Mouse (Mus musculus): ENCODE measurements at regions not wholly inside any gene's neighbourhood (a gene's known extent, or its start where the extent isn't known, plus 50 kb on each side); places are given as distances from the start of the nearest gene placed in this dataset.

DNA sequence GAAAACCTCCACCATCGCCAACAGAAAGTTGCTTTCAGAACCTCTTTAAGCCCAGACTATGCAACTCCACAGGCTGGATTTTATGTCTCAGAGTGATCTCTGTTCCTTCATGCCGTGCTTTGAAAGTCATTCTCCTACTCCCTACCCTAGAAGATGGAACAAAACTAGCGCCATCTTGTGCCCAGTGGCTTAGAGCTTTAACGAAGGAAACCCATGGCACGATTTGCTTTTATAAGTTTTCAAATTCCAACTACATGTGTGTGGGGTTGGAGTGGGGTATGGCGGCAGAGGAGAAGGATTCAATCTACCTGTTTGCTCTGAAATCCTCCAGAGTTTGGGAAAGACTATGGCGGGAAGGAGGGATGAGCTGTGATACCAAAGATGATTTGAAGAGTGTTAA is 118.7 kb upstream of the Tmem45b start:
- H3K4me3 ChIP-seq (ENCODE audit: low read depth, low read length), result no peak overlapping the region
- H3K4me1 ChIP-seq (ENCODE audit: control insufficient read depth, insufficient read depth, low read length), result no peaks in the 10 kb centered on the region
- no peak overlapping the region for H3K9ac ChIP-seq (ENCODE audit: low read depth, low read length)
- H3K9me3 ChIP-seq (ENCODE audit: control insufficient read depth, low read length), result no peaks in the 10 kb centered on the region
- ATAC-seq (ENCODE audit: low read depth), result no peak
- 80% methylated on average over 7 of the region's 7 CpGs for WGBS
- DNase-seq (ENCODE audit: low spot score), result no peak
- H3K4me2 ChIP-seq (ENCODE audit: low read depth, low read length), result no peak overlapping the region
- no peak overlapping the region for H3K27ac ChIP-seq (replicated peaks; ENCODE audit: low read depth, low read length)
- H3K36me3 ChIP-seq (ENCODE audit: control insufficient read depth, insufficient read depth, low read length), result no peaks in the 10 kb centered on the region
- H3K27me3 ChIP-seq (replicated peaks; ENCODE audit: control insufficient read depth, insufficient read depth, low read length), result no peaks in the 10 kb centered on the region

DNA sequence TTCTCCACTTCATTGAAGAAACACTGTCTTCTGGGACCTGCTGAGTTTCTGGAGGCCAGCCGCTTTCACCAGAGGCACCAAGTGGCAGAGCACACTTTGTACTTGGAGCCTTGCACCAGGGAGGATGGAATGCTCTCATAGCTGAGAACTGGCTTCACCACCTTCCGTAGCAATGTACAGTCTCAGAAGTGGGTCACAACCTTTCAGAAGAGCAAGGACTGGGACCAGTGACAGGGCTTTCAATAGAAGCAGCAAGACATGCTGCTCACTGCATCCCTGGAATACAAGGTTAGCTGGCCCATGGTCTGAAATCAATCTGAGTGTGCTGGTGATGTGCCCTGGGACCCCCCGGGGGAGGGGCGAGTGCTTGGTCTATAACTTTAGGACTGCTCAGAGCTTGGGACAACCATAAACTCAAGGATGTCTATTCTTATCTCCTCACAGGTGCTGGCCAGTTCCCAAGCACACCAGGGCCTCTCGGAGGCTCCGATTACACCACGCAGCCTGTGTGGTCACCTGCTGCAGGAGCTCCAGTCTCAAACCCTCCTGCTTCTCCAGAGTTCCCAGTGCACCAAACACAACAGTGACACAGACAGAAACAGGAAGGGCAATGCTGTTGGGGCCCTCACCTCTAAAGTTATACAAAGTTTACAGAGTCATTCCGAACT is 114.4 kb upstream of the Tmem45b start:
- Histone ChIP-seq H3K36me3 (ENCODE audit: control insufficient read depth, insufficient read depth, low read length) (no peaks in the 10 kb centered on the region), H3K27ac (replicated peaks; ENCODE audit: low read depth, low read length) (no peak overlapping the region), H3K9ac (ENCODE audit: low read depth, low read length) (no peak overlapping the region), H3K4me3 (ENCODE audit: low read depth, low read length) (no peak overlapping the region), H3K9me3 (ENCODE audit: control insufficient read depth, low read length) (no peaks in the 10 kb centered on the region), H3K4me1 (ENCODE audit: control insufficient read depth, insufficient read depth, low read length) (no peaks in the 10 kb centered on the region), H3K4me2 (ENCODE audit: low read depth, low read length) (no peak overlapping the region), H3K27me3 (replicated peaks; ENCODE audit: control insufficient read depth, insufficient read depth, low read length) (no peaks in the 10 kb centered on the region)
- no peak for DNase-seq (ENCODE audit: low spot score)
- no peak for ATAC-seq (ENCODE audit: low read depth)
- WGBS, result 89% methylated on average over 8 of the region's 8 CpGs

- Histone ChIP-seq H3K27ac (replicated peaks; ENCODE audit: low read depth, low read length) (no peak overlapping the region), H3K4me1 (ENCODE audit: control insufficient read depth, insufficient read depth, low read length) (no peaks in the 10 kb centered on the region), H3K4me3 (ENCODE audit: low read depth, low read length) (no peak overlapping the region), H3K4me2 (ENCODE audit: low read depth, low read length) (no peak overlapping the region), H3K9me3 (ENCODE audit: control insufficient read depth, low read length) (no peaks in the 10 kb centered on the region), H3K9ac (ENCODE audit: low read depth, low read length) (no peak overlapping the region), H3K27me3 (replicated peaks; ENCODE audit: control insufficient read depth, insufficient read depth, low read length) (no peaks in the 10 kb centered on the region), H3K36me3 (ENCODE audit: control insufficient read depth, insufficient read depth, low read length) (no peaks in the 10 kb centered on the region)
- DNase-seq (ENCODE audit: low spot score), result peak; percentile 63
- no peak for ATAC-seq (ENCODE audit: low read depth)
- 51% methylated on average over 7 of the region's 7 CpGs for WGBS
Observed at GRCm38 (mm10) chr9:31577066-31577465, 112.8 kb upstream of the Tmem45b start.

DNA sequence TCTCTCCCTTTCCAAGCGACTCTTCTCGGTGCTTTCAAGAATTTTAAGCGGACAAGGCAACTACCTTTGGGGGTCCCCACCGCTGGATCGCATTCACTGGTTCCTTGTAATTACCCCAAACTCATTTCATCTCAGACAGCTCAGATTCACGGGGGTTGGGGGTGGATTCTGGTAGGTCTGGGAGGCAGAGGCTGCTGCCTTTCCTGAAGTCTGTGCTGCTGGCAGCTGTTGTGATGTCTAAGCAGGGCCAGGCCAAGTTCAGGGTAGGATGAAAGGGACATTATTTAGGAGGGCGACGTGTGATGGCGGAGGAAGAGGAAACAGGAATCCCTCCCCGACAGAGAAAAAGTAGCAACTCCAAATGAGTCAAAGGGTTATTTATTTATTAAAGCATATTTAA is 102.8 kb upstream of the Tmem45b start:
- ATAC-seq (ENCODE audit: low read depth) (peak; percentile 53; the same call in 1 of the 2 replicates), DNase-seq (ENCODE audit: low spot score) (peak; percentile 58)

DNA sequence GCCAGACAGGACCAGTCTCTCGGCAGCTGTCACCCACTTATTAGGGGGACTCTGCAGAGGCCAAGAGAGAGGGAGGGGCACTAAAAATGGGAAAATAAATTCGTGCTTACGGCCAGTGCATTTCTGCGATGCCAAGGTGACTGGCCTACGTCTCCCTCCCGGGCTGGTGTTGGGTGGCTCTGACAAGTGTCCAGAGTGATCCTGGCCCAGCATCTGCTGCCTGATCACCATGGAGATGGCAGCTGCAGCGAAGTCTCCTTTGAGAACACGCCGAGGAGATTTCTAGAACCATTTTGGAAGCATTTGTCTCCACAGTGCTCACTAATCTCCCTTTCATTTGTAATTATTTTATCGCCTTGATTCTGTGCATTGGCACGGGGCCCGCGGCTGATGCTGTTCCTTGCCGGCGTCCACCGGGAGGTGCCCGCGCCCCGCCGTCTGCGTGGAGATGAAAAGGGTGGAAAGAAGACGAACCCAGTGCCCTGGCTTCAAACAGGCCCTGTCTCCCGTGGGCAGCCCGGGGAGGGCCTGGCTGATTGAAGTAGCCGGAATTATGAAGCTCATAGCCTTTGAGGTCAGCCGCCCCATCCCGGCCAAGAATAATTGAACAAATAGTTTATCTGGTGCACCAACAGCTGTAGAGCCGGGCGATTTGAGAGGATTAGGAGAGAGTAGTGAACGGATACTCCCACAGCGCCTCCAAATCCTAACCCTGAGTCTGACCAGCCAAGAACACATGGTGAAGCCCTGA is 102.2 kb upstream of the Tmem45b start:
- Histone ChIP-seq H3K4me1 (ENCODE audit: control insufficient read depth, insufficient read depth, low read length) (no peaks in the 10 kb centered on the region), H3K36me3 (ENCODE audit: control insufficient read depth, insufficient read depth, low read length) (no peaks in the 10 kb centered on the region), H3K4me2 (ENCODE audit: low read depth, low read length) (no peak overlapping the region), H3K4me3 (ENCODE audit: low read depth, low read length) (no peak overlapping the region), H3K9me3 (ENCODE audit: control insufficient read depth, low read length) (no peaks in the 10 kb centered on the region), H3K9ac (ENCODE audit: low read depth, low read length) (no peak overlapping the region), H3K27ac (replicated peaks; ENCODE audit: low read depth, low read length) (no peak overlapping the region), H3K27me3 (replicated peaks; ENCODE audit: control insufficient read depth, insufficient read depth, low read length) (peaks cover under 1% of the 10 kb centered on the region; the same call in 1 of the 2 replicates)
- DNase-seq (ENCODE audit: low spot score) (peak; percentile 83), ATAC-seq (ENCODE audit: low read depth) (peak; percentile 85)
- 71% methylated on average over 31 of the region's 31 CpGs for WGBS

More for the DNA sequence above, 102.8 kb upstream of the Tmem45b start:
- Histone ChIP-seq H3K9ac (ENCODE audit: low read depth, low read length) (no peak overlapping the region), H3K27ac (replicated peaks; ENCODE audit: low read depth, low read length) (no peak overlapping the region), H3K4me3 (ENCODE audit: low read depth, low read length) (no peak overlapping the region), H3K36me3 (ENCODE audit: control insufficient read depth, insufficient read depth, low read length) (no peaks in the 10 kb centered on the region), H3K4me1 (ENCODE audit: control insufficient read depth, insufficient read depth, low read length) (no peaks in the 10 kb centered on the region), H3K4me2 (ENCODE audit: low read depth, low read length) (no peak overlapping the region), H3K9me3 (ENCODE audit: control insufficient read depth, low read length) (no peaks in the 10 kb centered on the region), H3K27me3 (replicated peaks; ENCODE audit: control insufficient read depth, insufficient read depth, low read length) (no peaks in the 10 kb centered on the region)
- WGBS, result 50% methylated on average over 10 of the region's 10 CpGs

DNA sequence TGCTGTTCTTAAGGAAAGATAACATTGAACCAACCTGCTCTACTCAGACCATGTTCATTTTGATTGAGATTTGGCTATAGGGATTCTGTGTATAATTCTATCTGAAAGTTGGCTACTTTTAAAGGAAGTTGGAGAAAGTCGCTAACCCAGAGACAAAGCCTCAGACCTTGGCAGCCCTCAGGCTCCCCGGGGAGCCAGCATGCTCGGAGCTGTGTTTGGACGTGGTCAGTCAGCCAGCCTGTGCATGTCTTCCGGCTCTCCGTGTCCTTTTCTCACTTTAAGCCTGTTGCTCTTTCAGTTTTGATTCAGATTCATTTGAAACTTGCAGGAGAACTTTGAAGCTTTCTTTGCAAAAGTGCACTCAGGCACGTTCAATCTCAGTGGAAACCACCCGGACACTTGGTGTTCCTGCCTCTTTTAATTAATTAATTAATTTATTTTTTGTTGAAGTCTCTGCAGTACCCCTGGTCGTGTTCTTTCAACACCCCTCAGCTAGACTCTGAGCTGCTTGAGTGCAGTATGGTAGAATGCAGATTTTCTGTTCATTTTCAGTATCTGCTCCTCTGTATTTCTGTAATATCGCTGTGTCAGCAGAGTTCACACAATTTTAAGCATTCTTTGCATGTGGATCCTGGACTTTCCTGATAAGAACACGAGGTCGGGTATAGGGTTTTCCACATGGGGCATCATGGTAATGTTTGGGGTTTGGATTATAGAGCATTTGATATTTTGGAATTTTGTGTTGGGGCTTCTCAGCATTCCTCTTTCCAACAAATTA is 100.9 kb upstream of the Tmem45b start:
- Histone ChIP-seq H3K36me3 (ENCODE audit: control insufficient read depth, insufficient read depth, low read length) (no peaks in the 10 kb centered on the region), H3K4me3 (ENCODE audit: low read depth, low read length) (no peak overlapping the region), H3K27ac (replicated peaks; ENCODE audit: low read depth, low read length) (no peak overlapping the region), H3K9me3 (ENCODE audit: control insufficient read depth, low read length) (no peaks in the 10 kb centered on the region), H3K9ac (ENCODE audit: low read depth, low read length) (no peak overlapping the region), H3K4me2 (ENCODE audit: low read depth, low read length) (no peak overlapping the region), H3K4me1 (ENCODE audit: control insufficient read depth, insufficient read depth, low read length) (no peaks in the 10 kb centered on the region), H3K27me3 (replicated peaks; ENCODE audit: control insufficient read depth, insufficient read depth, low read length) (peaks cover 7% of the 10 kb centered on the region)
- ATAC-seq (ENCODE audit: low read depth), result no peak
- 44% methylated on average over 12 of the region's 12 CpGs for WGBS
- no peak for DNase-seq (ENCODE audit: low spot score)

DNA sequence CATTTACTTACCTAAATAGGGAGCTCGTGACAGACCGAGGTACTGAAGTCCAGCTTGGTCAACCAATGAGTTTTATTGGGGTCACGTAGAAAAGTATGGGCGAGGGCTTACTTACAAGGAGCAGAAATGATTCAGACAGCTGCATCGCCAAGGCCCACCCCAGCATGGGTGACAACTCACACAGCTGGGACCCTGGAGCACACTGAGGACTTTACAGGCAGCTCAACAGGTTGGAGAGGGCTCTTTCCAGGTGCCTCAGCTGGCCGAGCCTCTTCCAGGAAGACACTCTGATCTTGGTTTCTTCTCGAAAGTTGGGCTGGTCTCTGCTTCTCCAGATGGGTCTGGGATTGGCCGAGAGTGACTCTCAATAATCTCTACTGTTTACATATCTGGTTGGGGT is 99.3 kb upstream of the Tmem45b start:
- H3K9ac ChIP-seq (ENCODE audit: low read depth, low read length), result no peak overlapping the region
- H3K4me3 ChIP-seq (ENCODE audit: low read depth, low read length), result no peak overlapping the region
- no peaks in the 10 kb centered on the region for H3K4me1 ChIP-seq (ENCODE audit: control insufficient read depth, insufficient read depth, low read length)
- DNase-seq (ENCODE audit: low spot score) (no peak), ATAC-seq (ENCODE audit: low read depth) (no peak)
- 92% methylated on average over 8 of the region's 8 CpGs for WGBS
- H3K27ac ChIP-seq (replicated peaks; ENCODE audit: low read depth, low read length), result no peak overlapping the region
- peaks cover 7% of the 10 kb centered on the region for H3K27me3 ChIP-seq (replicated peaks; ENCODE audit: control insufficient read depth, insufficient read depth, low read length)
- H3K4me2 ChIP-seq (ENCODE audit: low read depth, low read length), result no peak overlapping the region
- no peaks in the 10 kb centered on the region for H3K9me3 ChIP-seq (ENCODE audit: control insufficient read depth, low read length)
- H3K36me3 ChIP-seq (ENCODE audit: control insufficient read depth, insufficient read depth, low read length), result no peaks in the 10 kb centered on the region

GRCm38 (mm10) chr9:31560226-31560556 is 95.9 kb upstream of the Tmem45b start:
- Histone ChIP-seq H3K27me3 (replicated peaks; ENCODE audit: control insufficient read depth, insufficient read depth, low read length) (peaks cover 7% of the 10 kb centered on the region), H3K4me3 (ENCODE audit: low read depth, low read length) (no peak overlapping the region), H3K36me3 (ENCODE audit: control insufficient read depth, insufficient read depth, low read length) (no peaks in the 10 kb centered on the region), H3K4me2 (ENCODE audit: low read depth, low read length) (peak overlapping the region; percentile 55), H3K4me1 (ENCODE audit: control insufficient read depth, insufficient read depth, low read length) (no peaks in the 10 kb centered on the region), H3K9ac (ENCODE audit: low read depth, low read length) (no peak overlapping the region), H3K27ac (replicated peaks; ENCODE audit: low read depth, low read length) (no peak overlapping the region), H3K9me3 (ENCODE audit: control insufficient read depth, low read length) (no peaks in the 10 kb centered on the region)
- WGBS, result 84% methylated on average over 3 of the region's 3 CpGs
- no peak for DNase-seq (ENCODE audit: low spot score)
- no peak for ATAC-seq (ENCODE audit: low read depth)
